Mouse (Mus musculus) layer of hippocampus, adult 9-10 months (tissue): ENCODE data around the gene Ptprz1.
"Not testable (repeated sequence)": the region's sequence is repeated elsewhere in the genome, so short reads cannot be mapped to it uniquely, and the experiment has no call there.

ENCODE experiments used
- DNase-seq: peaks from one replicate; pipeline ENCODE4 v3.0.0; 2022; ENCODE audit warnings: low spot score

Ptprz1 gene

DNA sequence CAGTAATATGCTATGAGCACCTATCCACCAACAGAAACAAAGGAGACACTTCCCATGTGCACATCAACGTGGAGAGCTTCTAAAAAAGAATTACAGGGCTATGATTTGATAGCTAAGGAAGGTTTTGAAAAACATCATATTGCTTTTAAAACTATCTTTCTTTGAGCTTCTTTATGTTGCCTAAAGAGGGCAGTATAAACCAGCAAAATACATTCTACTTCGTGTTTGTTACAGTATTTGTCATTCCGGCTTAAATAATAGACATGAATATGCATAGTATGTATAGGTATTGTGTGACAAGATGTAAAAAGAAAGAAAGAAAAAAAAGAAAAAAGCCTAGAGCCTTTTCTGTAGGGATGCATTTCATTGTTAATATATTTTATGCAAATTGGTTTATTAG, 127.8 kb downstream of the Ptprz1 start:
- no peak for DNase-seq

DNA sequence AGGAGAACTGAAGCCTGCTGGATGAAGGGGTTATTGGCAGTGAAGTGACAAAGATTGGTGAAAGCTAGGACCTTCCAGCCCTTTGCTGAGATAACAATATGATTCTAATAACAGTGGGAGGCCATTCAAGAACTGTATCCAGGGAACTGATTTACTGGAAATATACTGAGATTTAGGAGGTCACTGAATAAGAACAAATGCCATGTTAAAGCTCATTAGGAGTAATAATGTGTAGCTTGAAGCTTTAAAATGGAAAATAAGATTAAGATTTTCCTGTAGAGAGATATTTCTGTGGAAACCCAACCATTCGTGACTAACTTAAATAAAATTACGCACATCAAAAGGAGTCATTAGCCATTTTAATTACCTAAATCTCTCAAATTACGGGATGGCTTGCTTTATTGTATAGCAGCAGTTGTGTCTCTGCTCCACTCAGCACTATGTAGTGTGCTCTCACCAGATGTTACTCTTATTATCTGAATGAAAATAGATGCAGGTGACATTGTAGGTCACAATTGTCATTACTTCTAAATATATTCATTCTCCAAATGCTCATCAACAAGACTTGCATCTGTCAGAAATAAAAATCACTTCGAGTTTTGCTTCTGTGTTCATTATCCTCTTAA, 139.8 kb downstream of the Ptprz1 start:
- DNase-seq = no peak

DNA sequence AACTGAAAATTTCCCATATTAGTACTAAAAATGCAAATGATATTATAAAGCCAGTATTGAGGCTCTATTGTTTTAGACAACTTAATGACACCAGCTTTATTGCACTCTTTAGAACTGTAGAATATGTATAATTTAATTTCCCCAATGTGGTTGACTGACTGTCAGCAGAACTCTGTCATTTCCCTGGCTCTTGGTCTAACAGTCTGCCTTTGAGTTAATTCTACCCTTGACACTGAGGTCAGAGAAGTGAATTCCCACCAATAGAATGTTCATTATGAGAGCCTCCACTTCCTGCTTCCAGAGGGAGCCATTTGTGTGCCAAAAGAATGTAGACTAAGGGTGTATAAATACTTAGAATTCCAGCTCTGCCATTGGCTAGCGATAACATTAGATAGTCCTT, 152.9 kb downstream of the Ptprz1 start:
- no peak for DNase-seq

DNA sequence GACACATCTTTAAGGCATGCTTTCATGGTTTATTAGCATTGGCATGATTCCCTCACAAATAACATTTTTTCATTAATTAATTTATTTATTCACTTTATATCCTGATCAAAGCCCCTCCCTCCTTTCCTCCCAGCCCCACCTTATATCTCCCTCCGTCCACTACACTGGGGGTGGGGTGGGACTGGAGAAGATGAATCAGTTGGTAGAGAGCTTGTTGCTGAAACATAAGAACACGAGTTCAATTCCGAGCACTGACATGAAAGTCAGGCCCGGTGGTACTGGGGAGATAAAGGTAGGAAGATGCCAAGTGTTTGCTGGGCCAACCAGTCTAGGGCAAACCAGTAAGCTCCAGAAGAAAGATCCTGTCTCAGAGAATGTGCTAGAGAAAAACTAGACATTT, 173.5 kb downstream of the Ptprz1 start:
- DNase-seq = no peak

DNA sequence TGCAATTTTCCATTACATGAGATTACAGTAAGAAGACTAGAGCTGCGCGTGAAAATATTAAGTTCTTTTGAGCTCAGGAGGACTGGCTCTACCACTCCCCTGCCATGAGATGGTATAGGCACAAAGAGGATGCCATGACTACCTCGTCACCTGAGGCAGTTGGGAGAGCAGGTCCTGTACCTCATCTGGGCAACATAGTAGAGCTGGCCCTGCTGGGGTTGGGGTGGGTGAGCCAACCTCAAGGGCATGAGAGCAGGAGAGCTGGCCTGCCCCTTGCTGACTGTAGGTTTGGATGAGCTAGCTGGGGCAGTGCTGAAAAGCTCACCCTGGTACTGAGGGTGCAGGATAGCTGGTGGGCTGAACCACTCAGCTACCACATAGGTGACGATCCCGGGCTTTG, 180.4 kb downstream of the Ptprz1 start:
- no peak for DNase-seq

DNA sequence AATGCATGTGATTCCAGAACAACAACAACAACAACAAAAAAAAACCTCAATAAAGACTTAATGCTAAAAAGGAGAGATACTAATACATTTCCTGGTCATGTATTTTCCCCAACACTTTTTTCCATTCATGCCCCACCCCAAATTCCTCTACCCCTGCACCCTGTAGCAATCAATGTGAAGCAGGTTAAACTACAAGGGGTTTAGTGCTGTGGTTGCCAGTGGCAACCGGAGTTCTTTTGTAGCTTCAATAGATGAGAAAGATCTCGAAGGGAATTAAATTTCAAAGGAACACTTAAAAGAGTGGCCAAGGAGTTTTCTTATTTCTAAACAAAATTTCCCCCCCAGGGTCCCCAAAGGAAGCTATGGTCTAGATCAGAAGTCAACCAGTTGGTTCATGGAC, 200.8 kb downstream of the Ptprz1 start:
- no peak for DNase-seq

DNA sequence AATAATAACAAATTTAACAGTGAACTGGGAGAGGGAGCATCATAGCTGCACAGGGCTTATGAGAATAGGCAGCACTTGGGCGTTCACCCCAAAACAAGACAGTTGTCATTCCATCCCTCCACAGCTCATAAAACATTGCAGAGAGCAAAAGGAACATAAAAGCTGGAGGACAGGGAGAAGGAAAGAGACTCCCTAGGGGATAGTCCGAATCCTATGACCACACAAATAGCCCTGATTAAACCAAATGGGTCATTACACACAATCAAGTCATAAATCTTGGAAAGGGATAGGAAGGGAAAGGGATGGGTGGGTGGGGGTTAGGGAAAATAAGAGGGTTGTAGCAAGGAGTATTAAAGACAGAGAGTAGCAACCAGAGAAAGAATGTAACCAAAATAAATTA, 203.0 kb downstream of the Ptprz1 start:
- DNase-seq = no peak

DNA sequence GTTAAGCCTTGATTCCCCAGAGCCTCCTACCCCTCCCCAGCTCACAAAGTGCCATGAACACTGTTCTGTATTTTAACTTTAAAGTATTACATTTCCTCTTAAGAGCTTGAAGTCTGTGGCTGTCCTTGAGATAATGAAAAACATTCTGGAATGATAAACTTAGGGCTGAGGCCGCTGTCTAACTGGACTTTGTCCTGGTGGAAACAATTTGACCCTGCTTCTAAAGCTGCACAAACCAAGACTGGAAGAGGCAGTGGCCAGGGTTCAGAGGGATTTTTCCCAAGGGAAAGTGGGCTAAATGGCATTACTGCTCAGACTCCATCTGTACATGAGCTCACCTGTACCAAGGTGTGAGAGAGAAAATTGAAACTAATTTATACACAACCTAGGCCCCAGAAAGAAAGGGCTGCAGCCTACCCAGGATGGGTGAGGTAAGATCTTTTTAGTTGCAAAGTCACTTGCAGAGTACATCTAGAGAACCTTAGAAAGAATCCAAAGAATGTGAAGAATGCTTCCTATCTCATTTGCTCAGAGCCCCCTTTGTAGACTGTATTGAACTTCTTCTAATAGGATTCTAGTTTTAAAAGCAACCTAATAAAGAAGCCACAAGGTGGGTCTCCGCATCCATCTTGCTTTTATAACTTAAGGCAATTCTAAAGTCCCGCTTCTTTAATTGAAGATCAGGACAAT, 204.8 kb downstream of the Ptprz1 start:
- no peak for DNase-seq

DNA sequence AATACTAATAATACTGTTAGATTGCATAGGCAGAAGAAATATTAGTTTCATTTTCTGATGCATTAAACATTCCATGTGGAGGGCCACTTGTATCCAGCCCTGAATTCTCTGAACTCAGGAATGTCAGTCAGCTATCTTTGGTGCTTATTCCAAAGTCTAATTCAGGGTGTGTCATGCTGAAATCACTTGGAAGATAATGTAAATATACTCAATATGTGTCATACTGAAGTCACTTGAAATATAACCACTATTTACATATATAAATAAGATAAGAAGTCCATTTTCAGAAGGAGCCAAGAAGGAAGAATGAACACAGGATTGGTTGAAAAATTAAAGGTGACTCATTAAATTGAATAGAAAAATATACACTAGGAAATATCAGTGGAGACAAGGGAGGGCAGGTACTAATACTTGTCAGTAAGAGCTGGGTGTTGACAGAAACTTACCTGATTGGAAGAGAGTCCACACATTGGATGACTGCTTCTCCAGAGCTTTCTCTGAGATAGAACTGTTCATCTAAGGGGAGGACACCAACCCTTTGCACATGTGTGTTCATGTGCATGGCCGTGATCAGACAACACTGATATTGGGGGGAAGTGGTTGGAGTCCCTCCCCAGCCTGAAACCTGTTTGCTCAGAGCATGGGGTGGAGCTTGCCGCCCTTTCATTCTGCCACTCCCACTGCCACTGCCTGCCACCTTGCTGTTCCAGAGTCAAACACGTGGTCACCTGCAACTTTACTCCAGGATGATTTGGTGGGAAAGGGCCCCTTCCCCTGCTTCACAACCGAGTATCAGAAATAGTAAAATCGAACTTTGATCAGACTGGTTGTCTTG, 209.5 kb downstream of the Ptprz1 start:
- DNase-seq = no peak

DNA sequence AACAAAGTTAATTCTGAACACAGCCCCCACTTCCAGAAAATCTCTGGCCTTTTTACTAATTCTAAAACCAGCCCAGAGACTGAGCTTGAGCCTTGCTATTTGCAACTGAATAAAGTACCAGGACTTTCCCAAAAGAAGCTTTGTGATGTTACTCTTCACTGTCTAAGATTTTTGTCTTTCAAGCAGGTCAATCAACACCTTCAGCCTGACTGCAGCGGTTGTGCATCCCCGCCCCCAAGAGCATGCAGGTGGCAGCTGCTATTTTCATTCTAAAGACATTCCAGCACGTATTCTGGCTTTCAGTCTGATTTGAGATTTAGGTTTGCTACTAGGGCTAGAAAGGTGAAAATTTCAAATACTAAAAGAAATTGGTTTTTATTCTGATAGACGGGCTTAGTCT, 214.0 kb downstream of the Ptprz1 start:
- DNase-seq = not testable (repeated sequence)

DNA sequence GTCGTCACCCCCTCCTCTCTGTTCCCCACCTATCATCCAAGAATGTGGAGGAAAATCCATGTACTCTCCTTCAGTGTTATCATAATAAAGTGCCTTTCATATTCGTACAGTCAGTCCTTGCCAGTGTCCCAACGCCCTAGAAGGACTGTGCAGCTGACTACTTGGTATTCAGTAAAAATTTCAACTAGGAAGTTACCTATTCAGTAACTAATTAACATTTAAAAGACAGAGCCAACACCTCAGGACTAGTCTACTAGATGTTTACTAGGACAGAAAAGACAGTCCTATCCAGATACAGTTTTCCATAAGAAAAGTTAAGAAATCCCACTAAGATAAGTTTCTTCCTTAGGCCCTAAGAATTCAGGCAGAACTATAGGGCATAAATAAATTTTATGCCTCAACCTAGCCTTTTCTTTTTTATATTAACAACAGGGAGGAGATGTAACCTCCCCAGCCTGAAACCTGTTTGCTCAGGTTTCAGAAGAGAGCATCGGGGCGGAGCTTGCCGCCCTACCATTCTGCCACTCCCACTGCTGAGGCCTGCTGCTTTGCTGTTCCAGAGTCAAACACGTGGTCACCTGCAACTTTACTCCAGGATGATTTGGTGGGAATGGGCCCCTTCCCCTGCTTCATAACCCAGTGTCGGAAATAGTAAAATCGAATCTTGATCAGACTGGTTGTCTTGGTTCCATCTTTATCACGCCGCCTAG, 215.2 kb downstream of the Ptprz1 start:
- DNase-seq = not testable (repeated sequence)
